Mouse (Mus musculus) kidney, adult 8-10 months (tissue): Measurements from ENCODE around the gene Vamp5.
A peak's percentile ranks its signal among the peaks of the same experiment; 100 is the strongest.

ENCODE experiments used
- DNase-seq, 2 experiments: peaks; one replicate each; pipeline ENCODE4 v3.0.0; 2022

Vamp5 gene

GRCm38 (mm10) chr6:72344396-72345073 lies 35.7 kb downstream of the Vamp5 start:
- DNase-seq: no peak

GRCm38 (mm10) chr6:72340481-72340880 lies 39.8 kb downstream of the Vamp5 start:
- no peak for DNase-seq

- no peak for DNase-seq
These were observed 47.2 kb downstream of the Vamp5 start for GRCm38 (mm10) chr6:72333111-72333510.

GRCm38 (mm10) chr6:72330133-72330532 lies 50.1 kb downstream of the Vamp5 start:
- DNase-seq: no peak

- no peak for DNase-seq
These were observed 51.2 kb downstream of the Vamp5 start for GRCm38 (mm10) chr6:72329019-72329418.

- peak; percentile 60 to 82 for DNase-seq
These were observed 54.0 kb downstream of the Vamp5 start for GRCm38 (mm10) chr6:72326274-72326673.

- no peak for DNase-seq
These were observed 56.3 kb downstream of the Vamp5 start for GRCm38 (mm10) chr6:72323786-72324508.

- DNase-seq: no peak
These were observed 57.3 kb downstream of the Vamp5 start for GRCm38 (mm10) chr6:72322936-72323335.

- DNase-seq: peak; percentile 18 to 70
These were observed 61.2 kb downstream of the Vamp5 start for GRCm38 (mm10) chr6:72319019-72319418.
